Mouse (Mus musculus) v-Abl transformed pro-B cells (cell line): ENCODE data around the gene Ebi3.

Source experiments
- in situ Hi-C, 2 experiments: fragments of 400-800 bp; cut with MboI; formaldehyde crosslinking; loops; one replicate each; pipeline ENCODE4 v1.15.1; 2025; ENCODE audit not compliant: unreplicated experiment in 2 of 2

Gene Ebi3

GRCm38 (mm10) chr17:55957168-55957567 is 4.7 kb downstream of the Ebi3 start:
- in situ Hi-C loops = loop anchor here (5.0 to 25.0 kb wide), 4 partner anchors 142 to 300 kb away; partner anchors contain the start of genes Dpp9 (in 1 of the 2) and Fem1a (in 1 of the 2)

- in situ Hi-C loops = loop anchor here (5.0 to 25.0 kb wide), 4 partner anchors 143 to 299 kb away; partner anchors contain the start of genes Dpp9 (in 1 of the 2) and Fem1a (in 1 of the 2)
Measured at GRCm38 (mm10) chr17:55957726-55958583, 5.5 kb downstream of the Ebi3 start.

- in situ Hi-C loops = loop anchor here (5.0 to 25.0 kb wide), 4 partner anchors 144 to 299 kb away; partner anchors contain the start of genes Dpp9 (in 1 of the 2) and Fem1a (in 1 of the 2)
Measured at GRCm38 (mm10) chr17:55958584-55958886, 6.1 kb downstream of the Ebi3 start.

- in situ Hi-C loops = loop anchor here (5.0 to 25.0 kb wide), 4 partner anchors 144 to 298 kb away; partner anchors contain the start of genes Dpp9 (in 1 of the 2) and Fem1a (in 1 of the 2)
Measured at GRCm38 (mm10) chr17:55958918-55959728, 6.7 kb downstream of the Ebi3 start, which contains the start of gene Yju2. Gene Yju2, plus strand, starts transcription at chr17:55959099.

- in situ Hi-C loops = loop anchor here (5.0 to 25.0 kb wide), 5 partner anchors 145 to 297 kb away; partner anchors contain the start of genes Dpp9 (in 1 of the 2) and Fem1a (in 1 of the 2)
Measured at GRCm38 (mm10) chr17:55959946-55960740, 7.7 kb downstream of the Ebi3 start.

- in situ Hi-C loops = loop anchor here (5.0 to 25.0 kb wide), 2 partner anchors 252 to 253 kb away; partner anchors contain the start of gene Dpp9 (in 1 of the 2)
Measured at GRCm38 (mm10) chr17:55960791-55961190, 8.4 kb downstream of the Ebi3 start.

- in situ Hi-C loops = loop anchor here (5.0 to 25.0 kb wide), 2 partner anchors 251 to 254 kb away; partner anchors contain the start of gene Dpp9 (in 1 of the 2)
Measured at GRCm38 (mm10) chr17:55961631-55962030, 9.2 kb downstream of the Ebi3 start.

- in situ Hi-C loops = loop anchor here (5.0 to 25.0 kb wide), 2 partner anchors 249 to 256 kb away; partner anchors contain the start of gene Dpp9 (in 1 of the 2)
Measured at GRCm38 (mm10) chr17:55963171-55963570, 10.7 kb downstream of the Ebi3 start.

- in situ Hi-C loops = loop anchor here (5.0 to 25.0 kb wide), 2 partner anchors 248 to 257 kb away; partner anchors contain the start of gene Dpp9 (in 1 of the 2)
Measured at GRCm38 (mm10) chr17:55964496-55964895, 12.1 kb downstream of the Ebi3 start.

GRCm38 (mm10) chr17:55964996-55965395 is 12.6 kb downstream of the Ebi3 start:
- in situ Hi-C loops = loop anchor here (5.0 to 25.0 kb wide), 2 partner anchors 247 to 258 kb away; partner anchors contain the start of gene Dpp9 (in 1 of the 2)

GRCm38 (mm10) chr17:55967186-55967585 is 14.7 kb downstream of the Ebi3 start:
- in situ Hi-C loops = loop anchor here in 1 of 2 experiments (25.0 kb wide), 1 partner anchor 245 kb away; the partner anchor contains the start of gene Dpp9

- in situ Hi-C loops = loop anchor here in 1 of 2 experiments (25.0 kb wide), 1 partner anchor 244 kb away; the partner anchor contains the start of gene Dpp9
Measured at GRCm38 (mm10) chr17:55968210-55968609, 15.8 kb downstream of the Ebi3 start.

GRCm38 (mm10) chr17:55969560-55969959 is 17.1 kb downstream of the Ebi3 start:
- in situ Hi-C loops = loop anchor here in 1 of 2 experiments (25.0 kb wide), 1 partner anchor 243 kb away; the partner anchor contains the start of gene Dpp9

- in situ Hi-C loops = loop anchor here in 1 of 2 experiments (5.0 to 25.0 kb wide), 3 partner anchors 42 to 375 kb away; partner anchors contain the start of gene Dpp9
Measured at GRCm38 (mm10) chr17:55969966-55970891, 17.8 kb downstream of the Ebi3 start, which contains the start of gene Shd. Gene Shd, plus strand, starts transcription at chr17:55970467.

- in situ Hi-C loops = loop anchor here in 1 of 2 experiments (5.0 to 25.0 kb wide), 3 partner anchors 41 to 373 kb away; partner anchors contain the start of gene Dpp9
Measured at GRCm38 (mm10) chr17:55971453-55971852, 19.0 kb downstream of the Ebi3 start.

- in situ Hi-C loops = loop anchor here in 1 of 2 experiments (10.0 kb wide), 1 partner anchor 368 kb away; no protein-coding TSS in a partner anchor
Measured at GRCm38 (mm10) chr17:55976255-55976862, 23.9 kb downstream of the Ebi3 start.

- in situ Hi-C loops = loop anchor here in 1 of 2 experiments (10.0 kb wide), 1 partner anchor 368 kb away; no protein-coding TSS in a partner anchor
Measured at GRCm38 (mm10) chr17:55977301-55977700, 24.9 kb downstream of the Ebi3 start.
